Mouse (Mus musculus) midbrain, embryonic 16.5 days (tissue): ENCODE results near the gene Slc35f3. TPM values are rescaled to one million over a fixed set of nuclear protein-coding genes. Genes with fewer than 3 reads are reported as not detected.

ENCODE experiments used
- ATAC-seq: fragments of 200-750 bp; cut with Nextera tagmentation; 2 replicates; pipeline ENCODE4 v1.8.0; 2017; ENCODE audit warnings: moderate TSS enrichment
- H3K27ac ChIP-seq: fragments of 300-500 bp; sonication (generic); 2 replicates; pipeline ENCODE4 v1.5.1; 2014; ENCODE audit warnings: mild to moderate bottlenecking, low read length, mixed read lengths
- H3K27me3 ChIP-seq: fragments of 300-500 bp; sonication (generic); 2 replicates; pipeline ENCODE4 v1.6.1; 2014; ENCODE audit warnings: low read depth, low read length, mixed read lengths; ENCODE audit not compliant: control insufficient read depth, insufficient read depth
- H3K36me3 ChIP-seq: fragments of 300-500 bp; sonication (generic); 2 replicates; pipeline ENCODE4 v1.6.1; 2014; ENCODE audit warnings: mild to moderate bottlenecking, low read length, moderate library complexity, mixed read lengths; ENCODE audit not compliant: control insufficient read depth, insufficient read depth
- H3K4me1 ChIP-seq: fragments of 300-500 bp; sonication (generic); 2 replicates; pipeline ENCODE4 v1.6.1; 2014; ENCODE audit warnings: mild to moderate bottlenecking, low read length, mixed read lengths; ENCODE audit not compliant: control insufficient read depth, insufficient read depth
- H3K4me2 ChIP-seq: fragments of 300-500 bp; sonication (generic); 2 replicates; pipeline ENCODE4 v1.6.1; 2014; ENCODE audit warnings: mild to moderate bottlenecking, low read length, mixed read lengths
- H3K4me3 ChIP-seq: fragments of 300-500 bp; sonication (generic); 2 replicates; pipeline ENCODE4 v1.5.1; 2014; ENCODE audit warnings: low read depth, mild to moderate bottlenecking, low read length, moderate library complexity, mixed read lengths
- H3K9ac ChIP-seq: fragments of 300-500 bp; sonication (generic); 2 replicates; pipeline ENCODE4 v1.6.1; 2014; ENCODE audit warnings: low read depth, low read length, mixed read lengths
- H3K9me3 ChIP-seq: fragments of 300-500 bp; sonication (generic); replicated peaks from 2 replicates; pipeline ENCODE4 v1.6.1; 2014; ENCODE audit warnings: mild to moderate bottlenecking, low read length, mixed read lengths; ENCODE audit not compliant: control insufficient read depth, poor library complexity, severe bottlenecking
- WGBS: fragments of 180-500 bp; shearing (Covaris S2); extraction: QIAGEN DNeasy Blood & Tissue Kit; methylation state at CpG from one replicate; pipeline ENCODE4 v1.1.7; 2014; 5-methylcytosine and 5-hydroxymethylcytosine counted together
- polyA plus RNA-seq: library from polyadenylated mRNA; unstranded; fragments of >200 nt; fragmentation: Nextera tagmentation; extraction: Ambion mirVana; gene quantifications from 2 replicates; pipeline ENCODE4 v1.2.1, GENCODE M21; 2015

Slc35f3 gene
- polyA plus RNA-seq, 1 experiment from 2014 or later, result 2.5 TPM

- Histone ChIP-seq H3K4me2 (no peak overlapping the region), H3K4me1 (no peaks in the 10 kb centered on the region), H3K27ac (no peak overlapping the region), H3K27me3 (no peaks in the 10 kb centered on the region), H3K9ac (no peak overlapping the region), H3K4me3 (no peak overlapping the region), H3K36me3 (no peaks in the 10 kb centered on the region), H3K9me3 (no peaks in the 10 kb centered on the region)
- 81% methylated on average over 3 of the region's 3 CpGs for WGBS
- ATAC-seq, result no peak
Measured at GRCm38 (mm10) chr8:126371871-126372270, 73.5 kb downstream of the Slc35f3 start.

- Histone ChIP-seq H3K36me3 (no peaks in the 10 kb centered on the region), H3K4me2 (no peak overlapping the region), H3K4me1 (no peaks in the 10 kb centered on the region), H3K4me3 (no peak overlapping the region), H3K27me3 (no peaks in the 10 kb centered on the region), H3K9ac (no peak overlapping the region), H3K9me3 (no peaks in the 10 kb centered on the region), H3K27ac (no peak overlapping the region)
- ATAC-seq, result no peak
- 87% methylated on average over 6 of the region's 6 CpGs for WGBS
Measured at GRCm38 (mm10) chr8:126379580-126379979, 81.2 kb downstream of the Slc35f3 start.

GRCm38 (mm10) chr8:126380141-126380540, 81.8 kb downstream of the Slc35f3 start:
- Histone ChIP-seq H3K4me2 (no peak overlapping the region), H3K4me1 (no peaks in the 10 kb centered on the region), H3K27ac (no peak overlapping the region), H3K9ac (no peak overlapping the region), H3K9me3 (no peaks in the 10 kb centered on the region), H3K4me3 (no peak overlapping the region), H3K27me3 (no peaks in the 10 kb centered on the region), H3K36me3 (no peaks in the 10 kb centered on the region)
- WGBS, result 42% methylated on average over 2 of the region's 2 CpGs
- no peak for ATAC-seq

GRCm38 (mm10) chr8:126381299-126381698, 82.9 kb downstream of the Slc35f3 start:
- WGBS, result 82% methylated on average over 7 of the region's 7 CpGs
- no peak overlapping the region for H3K4me2 ChIP-seq
- no peak overlapping the region for H3K9ac ChIP-seq
- H3K4me3 ChIP-seq, result no peak overlapping the region
- H3K36me3 ChIP-seq, result no peaks in the 10 kb centered on the region
- no peak overlapping the region for H3K27ac ChIP-seq
- H3K27me3 ChIP-seq, result no peaks in the 10 kb centered on the region
- no peaks in the 10 kb centered on the region for H3K4me1 ChIP-seq
- no peaks in the 10 kb centered on the region for H3K9me3 ChIP-seq
- ATAC-seq, result no peak

- H3K4me2 ChIP-seq, result no peak overlapping the region
- ATAC-seq, result no peak
- 44% methylated on average over 14 of the region's 14 CpGs for WGBS
- no peak overlapping the region for H3K9ac ChIP-seq
- H3K27me3 ChIP-seq, result no peaks in the 10 kb centered on the region
- H3K36me3 ChIP-seq, result no peaks in the 10 kb centered on the region
- no peaks in the 10 kb centered on the region for H3K4me1 ChIP-seq
- H3K9me3 ChIP-seq, result no peaks in the 10 kb centered on the region
- no peak overlapping the region for H3K27ac ChIP-seq
- no peak overlapping the region for H3K4me3 ChIP-seq
Measured at GRCm38 (mm10) chr8:126382216-126382615, 83.9 kb downstream of the Slc35f3 start.

- no peaks in the 10 kb centered on the region for H3K36me3 ChIP-seq
- no peaks in the 10 kb centered on the region for H3K4me1 ChIP-seq
- H3K27ac ChIP-seq, result no peak overlapping the region
- H3K4me2 ChIP-seq, result no peak overlapping the region
- ATAC-seq, result no peak
- no peak overlapping the region for H3K9ac ChIP-seq
- H3K4me3 ChIP-seq, result no peak overlapping the region
- 68% methylated on average over 5 of the region's 5 CpGs for WGBS
- H3K9me3 ChIP-seq, result no peaks in the 10 kb centered on the region
- H3K27me3 ChIP-seq, result no peaks in the 10 kb centered on the region
Measured at GRCm38 (mm10) chr8:126382749-126383148, 84.4 kb downstream of the Slc35f3 start.

- Histone ChIP-seq H3K9ac (no peak overlapping the region), H3K27me3 (no peaks in the 10 kb centered on the region), H3K4me3 (no peak overlapping the region), H3K4me2 (no peak overlapping the region), H3K4me1 (no peaks in the 10 kb centered on the region), H3K27ac (no peak overlapping the region), H3K36me3 (no peaks in the 10 kb centered on the region), H3K9me3 (no peaks in the 10 kb centered on the region)
- ATAC-seq, result no peak
- WGBS, result 88% methylated on average over 4 of the region's 4 CpGs
Measured at GRCm38 (mm10) chr8:126387566-126387965, 89.2 kb downstream of the Slc35f3 start.

GRCm38 (mm10) chr8:126391541-126391940, 93.2 kb downstream of the Slc35f3 start:
- H3K27ac ChIP-seq, result no peak overlapping the region; the same call in 1 of the 2 replicates
- WGBS, result 62% methylated on average over 2 of the region's 2 CpGs
- no peaks in the 10 kb centered on the region for H3K9me3 ChIP-seq
- H3K4me3 ChIP-seq, result no peak overlapping the region
- H3K9ac ChIP-seq, result no peak overlapping the region
- H3K4me1 ChIP-seq, result peaks cover 6% of the 10 kb centered on the region
- H3K27me3 ChIP-seq, result no peaks in the 10 kb centered on the region
- ATAC-seq, result no peak
- no peaks in the 10 kb centered on the region for H3K36me3 ChIP-seq
- no peak overlapping the region for H3K4me2 ChIP-seq

- no peak overlapping the region for H3K4me3 ChIP-seq
- H3K9me3 ChIP-seq, result no peaks in the 10 kb centered on the region
- H3K27me3 ChIP-seq, result no peaks in the 10 kb centered on the region
- 66% methylated on average over 9 of the region's 9 CpGs for WGBS
- H3K4me1 ChIP-seq, result peaks cover 6% of the 10 kb centered on the region
- no peak overlapping the region for H3K4me2 ChIP-seq
- no peak for ATAC-seq
- no peak overlapping the region for H3K9ac ChIP-seq
- no peak overlapping the region for H3K27ac ChIP-seq
- H3K36me3 ChIP-seq, result no peaks in the 10 kb centered on the region
Measured at GRCm38 (mm10) chr8:126395386-126395785, 97.0 kb downstream of the Slc35f3 start.
